Comparison of ENCODE assay signal across 9 mouse cellular contexts in genomic region chr12:51784842-51785241, GRCm38 (mm10). TPM values are rescaled to one million over a fixed set of nuclear protein-coding genes. Genes with fewer than 3 reads are reported as not detected.
A peak's percentile ranks its signal among the peaks of the same experiment; 100 is the strongest.
DNase-seq lines count a peak whose midpoint lies in the region; ATAC-seq and TF ChIP-seq lines count a peak whose summit lies in the region.
"Had no signal": no experiment of that assay in that cellular context is flagged by ENCODE, and none has a peak within 500 bp of the region (broad histone marks: within the 10 kb centered on the region; RNA-seq: fewer than 3 reads in every experiment).

No protein-coding gene starts in this region.

- H3K4me2 ChIP-seq in liver, embryonic 11.5 days = no peak overlapping the region
- H3K4me2 ChIP-seq: limb, embryonic 12.5 days had no signal

- no peak overlapping the region for H3K9ac ChIP-seq in liver, embryonic 11.5 days (ENCODE audit: low read depth, low read length)
- H3K9ac ChIP-seq: limb, embryonic 12.5 days had no signal

- peak; percentile 59 for ATAC-seq in activated CD4-positive, CD25-positive, alpha-beta regulatory T cell, adult 4 months
- ATAC-seq in liver, embryonic 11.5 days (replicated peaks; ENCODE audit: low FRiP score) = 0 out of 2 replicates have a peak, but pooled peaks have one; percentile 36

- whole genome bisulfite sequencing in liver, embryonic 11.5 days = 86% methylated on average over 7 of the region's 7 CpGs

- no peaks in the 10 kb centered on the region for H3K4me1 ChIP-seq in liver, embryonic 11.5 days (replicated peaks; ENCODE audit: control insufficient read depth, insufficient read depth, low read length)
- H3K4me1 ChIP-seq: limb, embryonic 12.5 days had no signal

- H3K4me3 ChIP-seq in gastrocnemius, adult 2 months = no peak overlapping the region
- no peak overlapping the region for H3K4me3 ChIP-seq in liver, embryonic 11.5 days (ENCODE audit: low read depth, low read length)
- H3K4me3 ChIP-seq: limb, embryonic 12.5 days had no signal

- no peaks in the 10 kb centered on the region for H3K9me3 ChIP-seq in liver, embryonic 11.5 days (ENCODE audit: control insufficient read depth, low read length)
- H3K9me3 ChIP-seq: limb, embryonic 12.5 days had no signal

- no peaks in the 10 kb centered on the region for H3K27me3 ChIP-seq in liver, embryonic 11.5 days (replicated peaks; ENCODE audit: control insufficient read depth, insufficient read depth, low read length)
- H3K27me3 ChIP-seq: limb, embryonic 12.5 days had no signal

- no peak overlapping the region for H3K27ac ChIP-seq in gastrocnemius, adult 2 months
- no peak overlapping the region for H3K27ac ChIP-seq in liver, embryonic 11.5 days (ENCODE audit: low read depth, low read length)
- H3K27ac ChIP-seq: limb, embryonic 12.5 days had no signal

- no peak for DNase-seq in gastrocnemius, adult 2 months
- no peak for DNase-seq in gastrocnemius, postnatal 14 days
- DNase-seq in 3T3-L1 (ENCODE audit: low read depth, low spot score) = peak; percentile 77
- no peak for DNase-seq in liver, embryonic 11.5 days (ENCODE audit: low spot score)
- peak; percentile 62 for DNase-seq in thymus, postnatal 4 days
- DNase-seq in adrenal gland, adult 18-20 months (ENCODE audit: low spot score in 2 of 2) = no peak
- DNase-seq in yolk sac, embryonic 10.5 days (ENCODE audit: low spot score) = no peak

- peak; percentile 57 for TF ChIP-seq CTCF in gastrocnemius, adult 2 months (IDR thresholded peaks at IDR 0.05)

- peaks cover 55% of the 10 kb centered on the region for H3K36me3 ChIP-seq in liver, embryonic 11.5 days (ENCODE audit: control insufficient read depth, insufficient read depth, low read length)

- intact Hi-C loops in gastrocnemius, adult 2 months (cut with DNase I) = loop anchor here (5.0 kb wide), 1 partner anchor 38 kb away; no protein-coding TSS in a partner anchor
- intact Hi-C loops in gastrocnemius, postnatal 14 days (cut with DNase I; ENCODE audit: low total_unique reads) = no loop called here

RNA-seq across cellular contexts. Expression of gene Hectd1, which starts 44.5 kb away (rescaled TPM):
- 100 to 1,000 TPM in 1 of 2 experiments, 10 to 100 TPM in 1; 98.6 to 100 TPM for total RNA-seq in gastrocnemius, adult 2 months (2021)
- total RNA-seq in gastrocnemius, postnatal 14 days (2021) = 10 to 100 TPM; 79.2 to 97.2 TPM
- 10 to 100 TPM; 58.5 to 73.1 TPM for polyA plus RNA-seq in activated CD4-positive, CD25-positive, alpha-beta regulatory T cell, adult 4 months (2017; shearing (Covaris generic))
- 59.4 and 60.0 TPM in 2 replicates for polyA plus RNA-seq in liver, embryonic 11.5 days (2014; fragmentation: Nextera tagmentation; extraction: Ambion mirVana)
- total RNA-seq in adrenal gland, adult 18-20 months (2021) = 10 to 100 TPM; 62.6 to 84.1 TPM

Comparison
In these comparisons a context has a peak if more than half of its experiments do, and no peak if none do; other contexts are left out.
1. DNase-seq: peak in 3T3-L1 (single experiment) and thymus, postnatal 4 days (single experiment); none in gastrocnemius, adult 2 months (single experiment), gastrocnemius, postnatal 14 days (single experiment), liver, embryonic 11.5 days (single experiment), adrenal gland, adult 18-20 months (0 of 2) and yolk sac, embryonic 10.5 days (single experiment).